Mouse (Mus musculus) erythroblast, embryonic 14.5 days (primary cell): ENCODE data around the gene Ttc29. TPM values are rescaled to one million over a fixed set of nuclear protein-coding genes. Genes with fewer than 3 reads are reported as not detected.

Experiments used
- H3K27me3 ChIP-seq: 2 replicates; pipeline ENCODE4 v1.6.1; 2012; ENCODE audit warnings: inconsistent platforms; ENCODE audit not compliant: control insufficient read depth
- H3K36me3 ChIP-seq: 2 replicates; pipeline ENCODE4 v1.6.1; 2012; ENCODE audit warnings: mild to moderate bottlenecking, inconsistent platforms; ENCODE audit not compliant: control insufficient read depth
- H3K4me1 ChIP-seq: 2 replicates; pipeline ENCODE4 v1.6.1; 2012; ENCODE audit warnings: inconsistent platforms; ENCODE audit not compliant: control insufficient read depth
- H3K4me3 ChIP-seq: replicated peaks from 2 replicates; pipeline ENCODE3; 2012; ENCODE audit warnings: moderate library complexity, mild to moderate bottlenecking, inconsistent platforms
- H3K9me3 ChIP-seq: 2 replicates; pipeline ENCODE4 v1.6.1; 2012; ENCODE audit warnings: low read length, inconsistent platforms, mixed read lengths; ENCODE audit not compliant: control insufficient read depth
- GATA1 ChIP-seq: IDR thresholded peaks from 2 replicates; pipeline ENCODE4 v1.6.1; 2012; ENCODE audit warnings: low read length, inconsistent platforms, mixed read lengths
- TAL1 ChIP-seq: IDR thresholded peaks from 3 replicates; pipeline ENCODE4 v1.6.1; 2012; ENCODE audit warnings: low read length, inconsistent platforms, mixed read lengths
- polyA plus RNA-seq: library from polyadenylated mRNA; stranded (reverse); fragments of >175 nt; gene quantifications from 2 replicates; pipeline ENCODE4 v1.2.3, GENCODE M21; 2012

The Ttc29 gene
- polyA plus RNA-seq, 1 experiment: not detected

DNA sequence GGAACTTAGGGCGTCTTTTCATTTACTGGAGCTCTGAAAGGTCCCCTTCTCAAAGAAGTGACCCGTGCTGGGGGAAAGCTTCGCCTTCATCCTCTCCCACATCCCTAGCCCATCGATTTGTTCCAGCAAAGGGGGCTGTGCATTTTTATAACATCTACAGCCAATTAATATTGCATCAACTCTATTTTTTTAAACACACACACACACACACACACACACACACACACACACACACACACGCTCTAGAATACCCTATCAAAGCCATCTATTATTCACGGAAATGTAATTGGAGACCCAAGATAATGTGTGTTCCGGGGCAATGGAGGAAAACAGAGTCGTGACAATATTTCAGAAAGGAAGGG, 214.7 kb downstream of the Ttc29 start:
- Histone ChIP-seq H3K36me3 (no peaks in the 10 kb centered on the region), H3K4me3 (no peak overlapping the region), H3K9me3 (no peaks in the 10 kb centered on the region), H3K27me3 (peaks cover 53% of the 10 kb centered on the region), H3K4me1 (no peaks in the 10 kb centered on the region)
- TF ChIP-seq TAL1: no peak
- no peak for TF ChIP-seq GATA1

GRCm38 (mm10) chr8:78428148-78428547, 215.1 kb downstream of the Ttc29 start:
- TF ChIP-seq GATA1 (no peak), TAL1 (no peak)
- Histone ChIP-seq H3K36me3 (no peaks in the 10 kb centered on the region), H3K9me3 (no peaks in the 10 kb centered on the region), H3K27me3 (peaks cover 56% of the 10 kb centered on the region), H3K4me3 (no peak overlapping the region), H3K4me1 (no peaks in the 10 kb centered on the region)

GRCm38 (mm10) chr8:78431356-78431755, 218.3 kb downstream of the Ttc29 start:
- Histone ChIP-seq H3K4me3 (no peak overlapping the region), H3K4me1 (no peaks in the 10 kb centered on the region), H3K9me3 (no peaks in the 10 kb centered on the region; the same call in 1 of the 2 replicates), H3K36me3 (no peaks in the 10 kb centered on the region), H3K27me3 (peaks cover 77% of the 10 kb centered on the region)
- TF ChIP-seq GATA1: no peak
- no peak for TF ChIP-seq TAL1

DNA sequence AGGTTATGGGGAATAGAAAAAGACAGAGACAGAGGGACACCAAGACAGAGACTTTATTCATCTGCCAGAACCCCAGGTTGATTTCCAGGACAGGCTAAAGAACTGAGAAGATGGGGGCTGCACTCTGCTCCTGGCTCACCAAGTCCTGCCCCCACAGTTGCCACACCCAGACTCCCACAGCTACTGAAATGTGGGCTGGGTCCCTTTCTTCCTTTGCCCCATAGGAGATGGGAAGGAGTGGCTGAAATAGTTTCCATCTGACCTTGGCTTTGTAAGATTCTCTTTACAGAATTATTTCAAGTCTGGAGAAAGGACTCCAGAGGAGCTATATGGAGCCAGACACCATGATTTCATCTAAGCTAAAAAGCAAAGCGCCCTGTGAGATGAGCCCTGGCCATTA, 219.4 kb downstream of the Ttc29 start:
- Histone ChIP-seq H3K9me3 (no peaks in the 10 kb centered on the region; the same call in 1 of the 2 replicates), H3K4me3 (no peak overlapping the region), H3K4me1 (no peaks in the 10 kb centered on the region), H3K36me3 (no peaks in the 10 kb centered on the region), H3K27me3 (peaks cover 77% of the 10 kb centered on the region)
- TF ChIP-seq GATA1 (no peak), TAL1 (no peak)

- TF ChIP-seq TAL1 (no peak), GATA1 (no peak)
- Histone ChIP-seq H3K36me3 (no peaks in the 10 kb centered on the region), H3K4me1 (no peaks in the 10 kb centered on the region), H3K4me3 (no peak overlapping the region), H3K9me3 (no peaks in the 10 kb centered on the region; the same call in 1 of the 2 replicates), H3K27me3 (peaks cover 77% of the 10 kb centered on the region)
These were observed 220.2 kb downstream of the Ttc29 start for GRCm38 (mm10) chr8:78433318-78433717.

DNA sequence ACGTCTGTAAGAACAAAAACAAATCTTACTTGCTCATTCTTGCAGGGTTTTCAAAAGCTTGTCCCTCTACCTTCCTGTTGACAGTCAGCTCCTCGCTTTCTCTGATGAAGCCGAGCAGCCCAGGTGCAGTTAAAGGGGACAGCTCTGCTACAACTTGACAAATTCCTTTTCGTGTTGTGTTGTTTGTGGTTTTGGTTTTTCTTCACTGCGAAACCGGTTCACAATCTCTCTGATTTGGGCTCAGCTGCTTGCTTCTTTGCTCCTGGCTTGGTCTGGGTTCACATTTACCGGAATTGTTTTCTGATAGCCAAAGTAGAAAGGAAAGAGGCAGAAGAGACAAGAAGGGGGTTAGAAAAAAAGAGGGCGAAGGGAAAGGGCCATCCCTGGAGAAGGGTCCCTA, 221.2 kb downstream of the Ttc29 start:
- Histone ChIP-seq H3K9me3 (no peaks in the 10 kb centered on the region; the same call in 1 of the 2 replicates), H3K4me3 (no peak overlapping the region), H3K4me1 (no peaks in the 10 kb centered on the region), H3K36me3 (no peaks in the 10 kb centered on the region), H3K27me3 (peaks cover 83% of the 10 kb centered on the region)
- TF ChIP-seq GATA1 (no peak), TAL1 (no peak)

DNA sequence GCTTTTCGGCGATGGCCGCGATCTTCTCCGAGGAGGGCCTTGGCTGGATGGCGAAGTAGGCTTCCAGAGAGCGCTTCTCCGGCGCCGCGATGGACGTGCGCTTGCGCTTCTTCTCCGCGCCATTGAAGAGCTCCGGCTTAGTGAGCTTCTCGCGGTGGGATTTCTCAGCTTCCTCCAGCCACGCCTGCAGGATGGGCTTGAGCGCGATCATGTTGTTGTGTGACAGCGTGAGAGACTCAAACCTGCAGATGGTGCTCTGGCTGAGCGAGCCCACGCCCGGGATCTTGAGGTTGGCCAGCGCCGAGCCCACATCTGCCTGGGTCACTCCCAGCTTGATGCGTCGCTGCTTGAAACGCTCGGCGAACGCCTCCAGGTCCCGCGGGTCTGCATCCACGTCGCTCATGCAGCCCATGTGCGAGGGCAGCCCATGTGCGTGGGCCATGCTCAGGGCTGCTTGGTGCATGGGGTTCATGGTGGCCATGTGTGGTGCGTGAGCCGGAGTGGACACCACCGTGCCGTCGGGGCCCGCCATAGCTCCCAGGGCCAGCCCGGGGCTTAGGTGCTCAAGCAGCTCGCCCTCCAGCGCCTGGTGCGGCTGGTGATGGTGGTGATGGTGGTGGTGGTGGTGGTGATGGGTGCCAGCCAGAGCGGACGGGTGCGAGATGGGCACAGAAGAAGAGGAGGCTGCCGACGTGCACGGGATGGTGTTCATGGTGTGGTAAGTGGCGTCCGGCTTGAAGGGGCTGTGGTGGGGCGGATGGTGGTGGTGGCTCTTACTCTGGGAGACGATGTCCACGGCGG, 221.9 kb downstream of the Ttc29 start:
- TF ChIP-seq GATA1 (no peak), TAL1 (no peak)
- Histone ChIP-seq H3K4me1 (no peaks in the 10 kb centered on the region), H3K27me3 (peaks cover 84% of the 10 kb centered on the region), H3K36me3 (no peaks in the 10 kb centered on the region), H3K9me3 (no peaks in the 10 kb centered on the region; the same call in 1 of the 2 replicates), H3K4me3 (no peak overlapping the region)

DNA sequence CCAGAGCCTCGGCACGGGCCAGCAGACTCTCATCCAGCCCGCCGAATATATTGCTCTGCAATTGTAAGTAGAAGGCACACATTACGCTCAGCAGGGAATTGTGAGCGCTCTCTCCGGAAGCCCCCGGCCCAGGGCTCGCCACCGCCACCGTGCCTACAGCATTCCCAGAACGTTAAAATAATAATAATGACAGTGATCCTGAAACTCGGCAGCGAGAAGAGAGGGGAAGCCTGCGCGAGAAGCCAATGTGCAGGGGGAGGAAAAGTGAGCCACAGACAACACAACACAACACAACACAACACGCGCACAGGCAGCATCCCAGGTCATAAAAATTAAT, 222.5 kb downstream of the Ttc29 start:
- no peaks in the 10 kb centered on the region for H3K4me1 ChIP-seq
- no peaks in the 10 kb centered on the region; the same call in 1 of the 2 replicates for H3K9me3 ChIP-seq
- peaks cover 86% of the 10 kb centered on the region for H3K27me3 ChIP-seq
- TF ChIP-seq TAL1 (no peak), GATA1 (no peak)
- no peak overlapping the region for H3K4me3 ChIP-seq
- H3K36me3 ChIP-seq: no peaks in the 10 kb centered on the region

DNA sequence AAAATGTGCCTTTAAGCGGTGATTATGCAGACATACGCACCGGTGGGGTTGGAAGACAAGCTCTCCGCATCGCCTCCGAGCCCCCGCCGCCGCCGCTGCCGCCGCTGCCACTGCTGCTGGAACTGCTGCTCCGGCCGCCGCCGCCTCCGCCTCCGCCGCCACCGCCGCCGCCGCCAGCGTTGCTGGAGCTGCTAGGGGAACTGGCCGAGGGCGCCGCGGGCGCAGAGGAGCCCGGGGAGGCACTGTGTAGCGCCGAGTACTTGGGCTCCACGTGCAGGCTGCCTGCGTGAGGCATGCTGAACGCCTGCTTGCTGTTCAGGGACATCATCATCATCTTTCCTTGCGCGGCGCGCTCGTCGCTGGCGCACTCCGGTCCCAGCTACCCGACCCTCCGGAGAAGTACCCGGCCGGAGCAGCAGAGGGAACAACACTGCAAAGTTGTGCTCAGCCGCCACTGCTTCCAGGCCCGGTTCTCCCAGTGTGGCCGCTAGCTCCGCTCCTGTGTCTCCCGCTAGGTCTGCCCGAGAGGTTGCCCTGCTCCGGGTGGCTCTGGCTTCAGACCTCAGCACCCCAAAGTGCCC, 223.1 kb downstream of the Ttc29 start, which contains the start of gene Pou4f2:
Gene Pou4f2 (minus strand): TSS at position 575 of the 581 bp plus-strand sequence.
- Histone ChIP-seq H3K4me3 (no peak within 1 kb of the TSS), H3K9me3 (no peaks in the 10 kb centered on the region; the same call in 1 of the 2 replicates), H3K4me1 (no peaks in the 10 kb centered on the region), H3K36me3 (no peaks in the 10 kb centered on the region), H3K27me3 (peaks cover 87% of the 10 kb centered on the region)
- TF ChIP-seq TAL1 (no peak), GATA1 (no peak)
